Mouse (Mus musculus) layer of hippocampus, adult 2 months (tissue): ENCODE data around the gene Tmed9. TPM values are rescaled to one million over a fixed set of nuclear protein-coding genes. Genes with fewer than 3 reads are reported as not detected.
"Not testable (repeated sequence)": the region's sequence is repeated elsewhere in the genome, so short reads cannot be mapped to it uniquely, and the experiment has no call there.

ENCODE experiments used
- DNase-seq, 2 experiments: peaks; one replicate each; pipeline ENCODE4 v3.0.0; 2022; ENCODE audit warnings: low spot score in 2 of 2
- H3K27ac ChIP-seq: fragments of 200-600 bp; 2 replicates; pipeline ENCODE4 v1.8.1; 2022
- H3K4me3 ChIP-seq: fragments of 200-600 bp; 2 replicates; pipeline ENCODE4 v1.8.1; 2022; ENCODE audit warnings: mild to moderate bottlenecking
- CTCF ChIP-seq: fragments of 200-600 bp; conservative IDR thresholded peaks from 2 replicates; pipeline ENCODE4 v1.8.1; 2022; ENCODE audit warnings: antibody characterized with exemption, mild to moderate bottlenecking, moderate library complexity
- total RNA-seq, 2 experiments: library from RNA; stranded (reverse); gene quantifications; 2 replicates each; pipeline ENCODE4 v1.2.3; 2021

Gene Tmed9
- total RNA-seq, 2 experiments from 2014 or later, result 133 to 138 TPM

GRCm38 (mm10) chr13:55542891-55543290 lies 30.6 kb upstream of the Tmed9 start:
- DNase-seq, result no peak
- H3K4me3 ChIP-seq, result no peak overlapping the region
- no peak for TF ChIP-seq CTCF
- no peak overlapping the region for H3K27ac ChIP-seq

DNA sequence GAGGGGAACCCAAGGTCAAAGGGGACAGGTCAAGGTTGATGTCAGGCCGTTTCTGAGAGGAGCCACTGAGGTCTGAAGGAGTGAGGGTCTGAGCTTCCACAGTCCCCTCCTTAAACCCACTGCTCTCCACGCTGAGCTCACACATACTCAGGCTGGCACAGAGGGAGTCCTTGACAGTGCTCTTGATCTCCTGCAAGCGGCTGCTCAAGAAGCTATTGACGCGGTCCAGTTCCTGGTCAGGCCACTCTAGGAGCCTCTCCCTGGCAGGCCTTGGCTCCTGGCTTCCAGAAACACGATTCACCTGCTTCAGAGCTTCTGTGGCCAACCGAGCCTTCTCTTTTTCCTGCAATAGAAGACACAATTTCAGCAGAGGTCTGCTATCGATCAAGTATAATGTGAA lies 30.1 kb upstream of the Tmed9 start:
- DNase-seq, result no peak
- Histone ChIP-seq H3K4me3 (no peak overlapping the region), H3K27ac (no peak overlapping the region)
- TF ChIP-seq CTCF, result no peak

DNA sequence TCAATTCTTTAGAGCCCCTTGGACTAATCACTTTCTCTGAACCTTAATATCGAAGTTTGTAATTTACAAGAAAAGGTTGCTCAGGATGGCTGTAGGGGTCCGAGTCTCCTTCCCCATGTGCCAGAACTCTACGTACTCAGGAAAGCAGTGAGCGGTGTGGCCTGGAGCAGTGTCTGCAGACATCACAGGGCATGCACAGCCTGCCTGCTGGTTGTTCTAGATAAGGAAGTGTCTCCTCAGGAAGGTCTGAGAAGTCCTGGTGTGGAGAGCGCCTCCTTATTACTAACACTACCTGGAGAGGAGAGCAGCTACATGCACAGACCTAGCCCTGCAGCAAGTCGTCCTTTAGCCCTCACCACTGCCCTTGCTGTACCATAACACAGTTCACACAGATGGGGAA lies 28.7 kb upstream of the Tmed9 start:
- no peak overlapping the region for H3K4me3 ChIP-seq
- TF ChIP-seq CTCF, result no peak
- no peak for DNase-seq

GRCm38 (mm10) chr13:55547916-55548315 lies 25.6 kb upstream of the Tmed9 start:
- no peak overlapping the region for H3K27ac ChIP-seq
- H3K4me3 ChIP-seq, result no peak overlapping the region
- TF ChIP-seq CTCF, result no peak
- DNase-seq, result no peak

More for the DNA sequence above, 28.7 kb upstream of the Tmed9 start:
- no peak overlapping the region for H3K27ac ChIP-seq

GRCm38 (mm10) chr13:55548426-55548825 lies 25.1 kb upstream of the Tmed9 start:
- TF ChIP-seq CTCF, result no peak
- no peak for DNase-seq

GRCm38 (mm10) chr13:55549061-55549460 lies 24.5 kb upstream of the Tmed9 start:
- no peak overlapping the region for H3K27ac ChIP-seq
- H3K4me3 ChIP-seq, result no peak overlapping the region
- DNase-seq, result no peak
- TF ChIP-seq CTCF, result no peak

More at GRCm38 (mm10) chr13:55548426-55548825, 25.1 kb upstream of the Tmed9 start:
- H3K27ac ChIP-seq, result no peak overlapping the region
- H3K4me3 ChIP-seq, result no peak overlapping the region

- H3K27ac ChIP-seq, result no peak overlapping the region
- H3K4me3 ChIP-seq, result no peak overlapping the region
- no peak for TF ChIP-seq CTCF
- no peak for DNase-seq
Measured at GRCm38 (mm10) chr13:55555921-55556320, 17.6 kb upstream of the Tmed9 start.

DNA sequence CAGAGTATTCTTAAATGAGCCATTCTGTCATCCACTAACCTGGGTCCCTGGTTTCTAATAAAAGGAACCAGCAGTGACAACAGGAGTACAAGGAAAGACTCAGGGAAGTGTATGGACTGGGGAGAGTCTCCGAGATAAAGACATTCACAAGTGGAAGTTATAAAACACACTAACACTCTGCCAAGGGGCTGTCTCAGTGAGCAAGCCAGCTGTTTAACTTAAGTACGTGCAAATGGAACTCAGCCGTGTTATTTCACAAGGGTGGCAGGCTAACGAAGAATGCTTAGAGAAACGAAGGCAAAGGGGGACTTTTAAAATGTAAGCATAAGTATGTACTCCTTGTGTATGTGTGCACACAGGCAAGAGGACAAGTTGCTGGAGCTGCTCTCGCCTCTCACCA lies 16.0 kb upstream of the Tmed9 start:
- Histone ChIP-seq H3K4me3 (no peak overlapping the region), H3K27ac (no peak overlapping the region)
- TF ChIP-seq CTCF, result no peak
- DNase-seq, result no peak

GRCm38 (mm10) chr13:55563266-55563879 lies 10.2 kb upstream of the Tmed9 start:
- no peak for TF ChIP-seq CTCF
- H3K4me3 ChIP-seq, result no peak overlapping the region
- DNase-seq, result peak in 1 of 2 experiments; percentile 6
- no peak overlapping the region for H3K27ac ChIP-seq

DNA sequence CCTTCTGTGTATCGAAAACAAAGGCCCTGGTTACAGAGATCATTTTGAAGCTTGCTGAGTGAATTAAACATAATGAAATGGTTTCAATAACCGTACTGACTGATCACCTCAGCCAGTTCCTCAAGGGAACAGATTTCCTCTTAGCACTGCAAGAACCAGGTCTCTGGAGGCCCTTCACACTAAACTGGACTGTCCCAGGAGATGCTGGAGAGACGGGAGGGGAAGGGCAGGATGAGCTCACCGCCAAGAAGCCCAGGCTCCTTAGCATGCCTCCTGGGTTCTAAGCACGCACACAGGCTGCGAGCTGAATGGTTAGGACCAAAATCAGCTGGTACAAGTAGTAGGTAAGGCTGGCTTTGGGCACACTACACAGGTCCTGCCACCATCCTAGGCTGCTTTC lies 6.5 kb upstream of the Tmed9 start:
- no peak for TF ChIP-seq CTCF
- DNase-seq, result no peak
- Histone ChIP-seq H3K4me3 (no peak overlapping the region), H3K27ac (no peak overlapping the region)

- H3K27ac ChIP-seq, result no peak overlapping the region
- no peak overlapping the region for H3K4me3 ChIP-seq
- TF ChIP-seq CTCF, result no peak
- no peak for DNase-seq
Measured at GRCm38 (mm10) chr13:55567949-55568348, 5.6 kb upstream of the Tmed9 start.

- not testable (repeated sequence) for DNase-seq, H3K27ac ChIP-seq, H3K4me3 ChIP-seq
Measured at GRCm38 (mm10) chr13:55568524-55568923, 5.0 kb upstream of the Tmed9 start.

DNA sequence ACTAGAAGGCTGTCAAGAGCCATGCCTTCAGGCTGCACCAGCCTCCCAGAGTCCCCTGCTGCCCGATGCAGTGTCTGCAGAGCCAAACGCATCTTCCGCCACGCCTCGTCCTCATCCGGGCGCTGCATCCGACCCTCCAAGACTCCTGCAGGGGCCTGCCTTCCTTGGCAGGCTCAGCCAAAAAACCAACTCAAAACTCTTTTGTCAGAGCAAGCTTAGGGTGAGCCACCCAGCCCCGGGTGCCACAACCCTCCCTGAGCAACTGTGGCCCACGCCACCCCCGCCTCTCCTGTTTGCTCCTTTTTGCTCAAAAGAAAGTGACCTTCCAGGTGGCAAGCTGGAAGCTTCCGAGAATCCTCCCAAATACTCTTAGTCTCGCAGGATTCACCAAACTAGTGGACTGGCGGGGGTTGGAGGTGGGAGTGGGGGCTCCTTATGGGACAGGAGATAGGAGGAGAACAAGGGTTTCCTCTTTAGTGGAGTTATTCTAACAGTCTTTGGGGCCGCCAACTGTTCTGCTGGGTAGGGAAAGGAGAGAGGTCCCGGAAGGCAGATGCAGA lies 3.7 kb upstream of the Tmed9 start:
- DNase-seq, result no peak
- Histone ChIP-seq H3K27ac (peak overlapping the region; percentile 93), H3K4me3 (peak overlapping the region; percentile 91)
- TF ChIP-seq CTCF, result no peak

- peak in 1 of 2 experiments; percentile 35 for DNase-seq
- Histone ChIP-seq H3K27ac (peak overlapping the region; percentile 93), H3K4me3 (peak overlapping the region; percentile 91)
- no peak for TF ChIP-seq CTCF
Measured at GRCm38 (mm10) chr13:55570286-55570973, 3.1 kb upstream of the Tmed9 start.
